Mouse (Mus musculus) adrenal gland, adult 18-20 months (tissue): ENCODE measurements around the gene Slc38a6. TPM values are rescaled to one million over a fixed set of nuclear protein-coding genes. Genes with fewer than 3 reads are reported as not detected.

Source experiments
- DNase-seq, 2 experiments: peaks; one replicate each; pipeline ENCODE4 v3.0.0; 2021 to 2022; ENCODE audit warnings: low spot score in 2 of 2
- total RNA-seq, 2 experiments: library from RNA; stranded (reverse); gene quantifications; 1 replicate in 1 of 2; 2 replicates in 1 of 2; pipeline ENCODE4 v1.2.3; 2021

The Slc38a6 gene
- total RNA-seq, 2 experiments from 2014 or later = 4.9 to 6.0 TPM

GRCm38 (mm10) chr12:73354521-73354920 is 67.9 kb downstream of the Slc38a6 start:
- no peak for DNase-seq

- DNase-seq = no peak
These were observed 68.7 kb downstream of the Slc38a6 start for GRCm38 (mm10) chr12:73355084-73355775.

GRCm38 (mm10) chr12:73356696-73357095 is 70.1 kb downstream of the Slc38a6 start:
- DNase-seq = no peak

GRCm38 (mm10) chr12:73357311-73357710 is 70.7 kb downstream of the Slc38a6 start:
- DNase-seq = no peak

- DNase-seq = no peak
These were observed 71.2 kb downstream of the Slc38a6 start for GRCm38 (mm10) chr12:73357736-73358135.

- DNase-seq = peak in 1 of 2 experiments; percentile 50
These were observed 72.1 kb downstream of the Slc38a6 start for GRCm38 (mm10) chr12:73358640-73359039.

GRCm38 (mm10) chr12:73359520-73359919 is 72.9 kb downstream of the Slc38a6 start:
- no peak for DNase-seq

- no peak for DNase-seq
These were observed 74.6 kb downstream of the Slc38a6 start for GRCm38 (mm10) chr12:73361201-73361600.

GRCm38 (mm10) chr12:73363401-73363800 is 76.8 kb downstream of the Slc38a6 start:
- no peak for DNase-seq

- DNase-seq = no peak
These were observed 77.4 kb downstream of the Slc38a6 start for GRCm38 (mm10) chr12:73363956-73364355.

- no peak for DNase-seq
These were observed 80.0 kb downstream of the Slc38a6 start for GRCm38 (mm10) chr12:73366581-73366980.

GRCm38 (mm10) chr12:73367460-73368079 is 81.0 kb downstream of the Slc38a6 start:
- no peak for DNase-seq

- no peak for DNase-seq
These were observed 82.5 kb downstream of the Slc38a6 start for GRCm38 (mm10) chr12:73368868-73369608.

- no peak for DNase-seq
These were observed 83.9 kb downstream of the Slc38a6 start for GRCm38 (mm10) chr12:73370367-73370944.

- DNase-seq = peak in 1 of 2 experiments; percentile 37
These were observed 84.6 kb downstream of the Slc38a6 start for GRCm38 (mm10) chr12:73371132-73371531.

- DNase-seq = no peak
These were observed 91.4 kb downstream of the Slc38a6 start for GRCm38 (mm10) chr12:73378026-73378425.

GRCm38 (mm10) chr12:73378724-73379355 is 92.3 kb downstream of the Slc38a6 start:
- DNase-seq = no peak

GRCm38 (mm10) chr12:73380686-73381360 is 94.2 kb downstream of the Slc38a6 start:
- DNase-seq = no peak

GRCm38 (mm10) chr12:73381452-73381851 is 94.9 kb downstream of the Slc38a6 start:
- no peak for DNase-seq
